Mouse (Mus musculus) lung, adult 2 months (tissue): ENCODE data around the gene Hes7.

Experiments used
- CTCF ChIP-seq: fragments of 200-500 bp; IDR thresholded peaks from 2 replicates; pipeline ENCODE4 v1.5.1; 2011; ENCODE audit warnings: mild to moderate bottlenecking, low read length, control low read depth; ENCODE audit not compliant: insufficient read depth
- POLR2A ChIP-seq: fragments of 200-500 bp; IDR thresholded peaks from 2 replicates; pipeline ENCODE4 v1.6.1; 2011; ENCODE audit warnings: low read depth, mild to moderate bottlenecking, control low read depth, low read length, borderline replicate concordance; ENCODE audit errors: extremely low read depth

GRCm38 (mm10) chr11:69096360-69096986, 23.7 kb upstream of the Hes7 start:
- TF ChIP-seq CTCF (no peak), POLR2A (peak; percentile 54; the same call in 1 of the 2 replicates)
